Mouse (Mus musculus): ENCODE data around the gene Adamts13.

GRCm38 (mm10) chr2:27026857-27027617, 53.8 kb downstream of the Adamts13 start:
- TF ChIP-seq FLI1 (IDR thresholded peaks at IDR 0.05; ENCODE audit: low read length): no peak
- TF ChIP-seq GATA1 (IDR thresholded peaks at IDR 0.05; ENCODE audit: borderline replicate concordance, low read length): no peak
